Mouse (Mus musculus): ENCODE data around the gene Pcx. TPM values are rescaled to one million over a fixed set of nuclear protein-coding genes. Genes with fewer than 3 reads are reported as not detected.
A peak's percentile ranks its signal among the peaks of the same experiment; 100 is the strongest.

Pcx gene
- polyA plus RNA-seq (2012; rRNA removed) = 41.9 and 52.9 TPM in 2 replicates

- peak; percentile 97 for DNase-seq
- H3K36me3 ChIP-seq (ENCODE audit: control insufficient read depth, insufficient read depth, low read length) = no peaks in the 10 kb centered on the region
- H3K27me3 ChIP-seq (ENCODE audit: control insufficient read depth, insufficient read depth, low read length) = peaks cover 5% of the 10 kb centered on the region
- under 1% methylated on average over 81 of the region's 82 CpGs for WGBS
- H3K27ac ChIP-seq (ENCODE audit: control insufficient read depth, insufficient read depth, low read length) = no peak within 1 kb of the TSS
- peaks cover 6% of the 10 kb centered on the region; the same call in 1 of the 2 replicates for H3K4me1 ChIP-seq (replicated peaks; ENCODE audit: control insufficient read depth, insufficient read depth, low read length)
- H3K4me3 ChIP-seq (ENCODE audit: control insufficient read depth, insufficient read depth, low read length) = peak within 1 kb of the TSS; percentile 59
- peak; percentile 69; the same call in 1 of the 2 replicates for TF ChIP-seq CTCF (IDR thresholded peaks at IDR 0.05; ENCODE audit: borderline replicate concordance, control insufficient read depth, extremely low read depth, insufficient read depth, low read length, poor library complexity)
- 0 out of 2 replicates have a peak, but pooled peaks have one; percentile 53 for TF ChIP-seq POLR2A (IDR thresholded peaks at IDR 0.05; ENCODE audit: control insufficient read depth, extremely low read depth, insufficient read depth, low read length, poor library complexity)
These were observed at the start of gene Pcx for GRCm38 (mm10) chr19:4509986-4510963. Gene Pcx (plus strand): TSS chr19:4510472.

GRCm38 (mm10) chr19:4461981-4462380 is 48.3 kb upstream of the Pcx start:
- DNase-seq = no peak
- TF ChIP-seq POLR2A (IDR thresholded peaks at IDR 0.05; ENCODE audit: control insufficient read depth, extremely low read depth, insufficient read depth, low read length, poor library complexity) = no peak
- TF ChIP-seq CTCF (IDR thresholded peaks at IDR 0.05; ENCODE audit: borderline replicate concordance, control insufficient read depth, extremely low read depth, insufficient read depth, low read length, poor library complexity) = no peak
- Histone ChIP-seq H3K27me3 (ENCODE audit: control insufficient read depth, insufficient read depth, low read length) (no peaks in the 10 kb centered on the region), H3K4me1 (replicated peaks; ENCODE audit: control insufficient read depth, insufficient read depth, low read length) (no peaks in the 10 kb centered on the region), H3K36me3 (ENCODE audit: control insufficient read depth, insufficient read depth, low read length) (no peaks in the 10 kb centered on the region), H3K4me3 (ENCODE audit: control insufficient read depth, insufficient read depth, low read length) (no peak overlapping the region), H3K27ac (ENCODE audit: control insufficient read depth, insufficient read depth, low read length) (no peak overlapping the region)
- WGBS = 57% methylated on average over 8 of the region's 8 CpGs

- no peaks in the 10 kb centered on the region for H3K36me3 ChIP-seq (ENCODE audit: control insufficient read depth, insufficient read depth, low read length)
- no peak for DNase-seq
- TF ChIP-seq CTCF (IDR thresholded peaks at IDR 0.05; ENCODE audit: borderline replicate concordance, control insufficient read depth, extremely low read depth, insufficient read depth, low read length, poor library complexity) (no peak), POLR2A (IDR thresholded peaks at IDR 0.05; ENCODE audit: control insufficient read depth, extremely low read depth, insufficient read depth, low read length, poor library complexity) (no peak)
- no peak overlapping the region for H3K4me3 ChIP-seq (ENCODE audit: control insufficient read depth, insufficient read depth, low read length)
- 80% methylated on average over 4 of the region's 4 CpGs for WGBS
- no peak overlapping the region for H3K27ac ChIP-seq (ENCODE audit: control insufficient read depth, insufficient read depth, low read length)
- no peaks in the 10 kb centered on the region for H3K4me1 ChIP-seq (replicated peaks; ENCODE audit: control insufficient read depth, insufficient read depth, low read length)
- no peaks in the 10 kb centered on the region for H3K27me3 ChIP-seq (ENCODE audit: control insufficient read depth, insufficient read depth, low read length)
These were observed 45.6 kb upstream of the Pcx start for GRCm38 (mm10) chr19:4464666-4465065.

- Histone ChIP-seq H3K27ac (ENCODE audit: control insufficient read depth, insufficient read depth, low read length) (no peak overlapping the region), H3K4me1 (replicated peaks; ENCODE audit: control insufficient read depth, insufficient read depth, low read length) (no peaks in the 10 kb centered on the region), H3K4me3 (ENCODE audit: control insufficient read depth, insufficient read depth, low read length) (no peak overlapping the region), H3K27me3 (ENCODE audit: control insufficient read depth, insufficient read depth, low read length) (no peaks in the 10 kb centered on the region), H3K36me3 (ENCODE audit: control insufficient read depth, insufficient read depth, low read length) (no peaks in the 10 kb centered on the region)
- 32% methylated on average over 5 of the region's 5 CpGs for WGBS
- peak; percentile 30 for DNase-seq
- no peak for TF ChIP-seq POLR2A (IDR thresholded peaks at IDR 0.05; ENCODE audit: control insufficient read depth, extremely low read depth, insufficient read depth, low read length, poor library complexity)
- TF ChIP-seq CTCF (IDR thresholded peaks at IDR 0.05; ENCODE audit: borderline replicate concordance, control insufficient read depth, extremely low read depth, insufficient read depth, low read length, poor library complexity) = no peak
These were observed 41.9 kb upstream of the Pcx start for GRCm38 (mm10) chr19:4468363-4468762.

- no peaks in the 10 kb centered on the region for H3K36me3 ChIP-seq (ENCODE audit: control insufficient read depth, insufficient read depth, low read length)
- 93% methylated on average over 5 of the region's 5 CpGs for WGBS
- H3K4me3 ChIP-seq (ENCODE audit: control insufficient read depth, insufficient read depth, low read length) = no peak overlapping the region
- DNase-seq = no peak
- no peak for TF ChIP-seq POLR2A (IDR thresholded peaks at IDR 0.05; ENCODE audit: control insufficient read depth, extremely low read depth, insufficient read depth, low read length, poor library complexity)
- no peak overlapping the region for H3K27ac ChIP-seq (ENCODE audit: control insufficient read depth, insufficient read depth, low read length)
- peaks cover 9% of the 10 kb centered on the region; the same call in 1 of the 2 replicates for H3K27me3 ChIP-seq (ENCODE audit: control insufficient read depth, insufficient read depth, low read length)
- H3K4me1 ChIP-seq (replicated peaks; ENCODE audit: control insufficient read depth, insufficient read depth, low read length) = peaks cover 25% of the 10 kb centered on the region
These were observed 36.7 kb upstream of the Pcx start for GRCm38 (mm10) chr19:4473549-4473948.

- no peaks in the 10 kb centered on the region for H3K36me3 ChIP-seq (ENCODE audit: control insufficient read depth, insufficient read depth, low read length)
- H3K27me3 ChIP-seq (ENCODE audit: control insufficient read depth, insufficient read depth, low read length) = peaks cover 9% of the 10 kb centered on the region; the same call in 1 of the 2 replicates
- no peak overlapping the region for H3K4me3 ChIP-seq (ENCODE audit: control insufficient read depth, insufficient read depth, low read length)
- no peak overlapping the region for H3K27ac ChIP-seq (ENCODE audit: control insufficient read depth, insufficient read depth, low read length)
- H3K4me1 ChIP-seq (replicated peaks; ENCODE audit: control insufficient read depth, insufficient read depth, low read length) = peaks cover 25% of the 10 kb centered on the region
- no peak for TF ChIP-seq POLR2A (IDR thresholded peaks at IDR 0.05; ENCODE audit: control insufficient read depth, extremely low read depth, insufficient read depth, low read length, poor library complexity)
- no peak for TF ChIP-seq CTCF (IDR thresholded peaks at IDR 0.05; ENCODE audit: borderline replicate concordance, control insufficient read depth, extremely low read depth, insufficient read depth, low read length, poor library complexity)
- whole genome bisulfite sequencing = 68% methylated on average over 3 of the region's 3 CpGs
- DNase-seq = no peak
These were observed 35.5 kb upstream of the Pcx start for GRCm38 (mm10) chr19:4474739-4475138.

All from thymus, adult 2 months (tissue).